Mouse (Mus musculus) frontal cortex, postnatal 25 days (tissue): Measurements from ENCODE around the gene Gm17361.
"Not testable (repeated sequence)": the region's sequence is repeated elsewhere in the genome, so short reads cannot be mapped to it uniquely, and the experiment has no call there.

Source experiments
- DNase-seq, 2 experiments: peaks; one replicate each; pipeline ENCODE4 v3.0.0; 2022; ENCODE audit warnings: low spot score in 2 of 2

The Gm17361 gene

DNA sequence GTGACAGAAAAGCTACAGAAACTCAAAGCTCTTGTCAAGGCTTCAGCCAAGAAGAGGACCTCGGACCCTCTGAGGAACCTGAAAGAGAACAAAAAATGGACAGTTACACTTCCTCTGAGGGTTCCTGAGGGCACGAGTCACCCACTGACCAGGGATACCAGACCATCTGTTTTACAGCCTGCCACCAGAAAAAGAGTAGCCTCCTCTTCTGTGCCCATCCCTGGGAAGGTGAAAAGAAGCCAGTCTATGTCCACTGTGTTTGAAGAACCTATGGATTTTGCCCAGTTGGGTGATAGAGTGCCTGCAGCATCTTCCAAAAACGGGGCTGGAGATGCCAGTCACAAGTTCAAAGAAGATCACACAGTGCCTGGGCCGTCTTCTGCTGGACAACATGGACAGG, at the start of gene Gm17361:
Gene Gm17361, plus strand, starts transcription at position 301 of the 400 bp plus-strand sequence.
- DNase-seq = not testable (repeated sequence)
